Comparison of ENCODE assay signal across 18 mouse cellular contexts in genomic region chr4:136505426-136506215, GRCm38 (mm10). TPM values are rescaled to one million over a fixed set of nuclear protein-coding genes. Genes with fewer than 3 reads are reported as not detected.
DNase-seq lines count a peak whose midpoint lies in the region; ATAC-seq and TF ChIP-seq lines count a peak whose summit lies in the region.
"Had no signal": no experiment of that assay in that cellular context is flagged by ENCODE, and none has a peak within 500 bp of the region (broad histone marks: within the 10 kb centered on the region; RNA-seq: fewer than 3 reads in every experiment).

No protein-coding gene starts in this region.

- no peak overlapping the region for H3K9ac ChIP-seq in liver, embryonic 16.5 days (ENCODE audit: low read depth, low read length)
- no peak overlapping the region for H3K9ac ChIP-seq in liver, embryonic 12.5 days
- H3K9ac ChIP-seq: forebrain, postnatal 0 days; hindbrain, embryonic 13.5 days; liver, embryonic 13.5 days; neural tube, embryonic 13.5 days had no signal

- H3K9me3 ChIP-seq in liver, embryonic 16.5 days (replicated peaks; ENCODE audit: control insufficient read depth, low read length): no peaks in the 10 kb centered on the region
- H3K9me3 ChIP-seq in liver, embryonic 12.5 days (replicated peaks): no peaks in the 10 kb centered on the region
- H3K9me3 ChIP-seq: hindbrain, embryonic 13.5 days; liver, embryonic 13.5 days; neural tube, embryonic 13.5 days had no signal

- no peaks in the 10 kb centered on the region; the same call in 1 of the 2 replicates for H3K4me1 ChIP-seq in liver, embryonic 16.5 days (ENCODE audit: control insufficient read depth, low read depth, low read length)
- H3K4me1 ChIP-seq in liver, embryonic 12.5 days: peaks cover 7% of the 10 kb centered on the region; the same call in 1 of the 2 replicates
- peaks cover 4% of the 10 kb centered on the region for H3K4me1 ChIP-seq in embryonic fibroblast, embryonic 13.5 days (ENCODE audit: control insufficient read depth, insufficient read depth, low read length)
- H3K4me1 ChIP-seq: hindbrain, embryonic 13.5 days; neural tube, embryonic 13.5 days had no signal

- no peak for TF ChIP-seq CTCF in embryonic fibroblast, embryonic 13.5 days (IDR thresholded peaks at IDR 0.05; ENCODE audit: borderline replicate concordance, insufficient read depth, low read length)

- no peak overlapping the region for H3K27ac ChIP-seq in liver, embryonic 16.5 days (ENCODE audit: low read length)
- no peak overlapping the region for H3K27ac ChIP-seq in liver, embryonic 12.5 days
- H3K27ac ChIP-seq in embryonic fibroblast, embryonic 13.5 days (ENCODE audit: insufficient read depth, low read length): peak overlapping the region; percentile 81
- H3K27ac ChIP-seq: hindbrain, embryonic 13.5 days; layer of hippocampus, adult 2 months; liver, embryonic 13.5 days; neural tube, embryonic 13.5 days had no signal

- TF ChIP-seq POLR2A in embryonic fibroblast, embryonic 13.5 days (IDR thresholded peaks at IDR 0.05; ENCODE audit: low read depth, low read length): no peak

- DNase-seq in adrenal gland, adult 2 months: peak; percentile 14
- DNase-seq in adrenal gland, postnatal 14 days: no peak
- no peak for DNase-seq in spleen, postnatal 36 days (ENCODE audit: low spot score in 2 of 2)
- no peak for DNase-seq in adrenal gland, postnatal 10 days
- DNase-seq: adrenal gland, adult 8-10 months; cerebellum, postnatal 36 days; forebrain, postnatal 0 days; liver, embryonic 13.5 days; midbrain, embryonic 14.5 days; thymus, adult 2 months had no signal

- H3K36me3 ChIP-seq in liver, embryonic 16.5 days (ENCODE audit: control insufficient read depth, insufficient read depth): no peaks in the 10 kb centered on the region
- no peaks in the 10 kb centered on the region for H3K36me3 ChIP-seq in liver, embryonic 12.5 days
- H3K36me3 ChIP-seq: hindbrain, embryonic 13.5 days; liver, embryonic 13.5 days; neural tube, embryonic 13.5 days had no signal

- no peak overlapping the region for H3K4me2 ChIP-seq in liver, embryonic 16.5 days (ENCODE audit: low read depth, low read length)
- H3K4me2 ChIP-seq in liver, embryonic 12.5 days: no peak overlapping the region
- H3K4me2 ChIP-seq: hindbrain, embryonic 13.5 days; liver, embryonic 13.5 days; neural tube, embryonic 13.5 days had no signal

- ATAC-seq in liver, embryonic 16.5 days (ENCODE audit: low read depth): peak; percentile 53; the same call in 1 of the 2 replicates
- ATAC-seq in liver, embryonic 12.5 days: no peak
- peak; percentile 98 for ATAC-seq in megakaryocyte progenitor cell, adult 5-6 weeks (replicated peaks; ENCODE audit: poor library complexity)
- ATAC-seq: forebrain, postnatal 0 days; Patski had no signal

- no peaks in the 10 kb centered on the region for H3K27me3 ChIP-seq in liver, embryonic 16.5 days (ENCODE audit: control insufficient read depth, insufficient read depth, low read depth, low read length)
- H3K27me3 ChIP-seq in liver, embryonic 12.5 days (replicated peaks): no peaks in the 10 kb centered on the region
- H3K27me3 ChIP-seq: hindbrain, embryonic 13.5 days; liver, embryonic 13.5 days; neural tube, embryonic 13.5 days; Patski had no signal

- H3K4me3 ChIP-seq in liver, embryonic 16.5 days (ENCODE audit: low read depth, low read length): no peak overlapping the region
- no peak overlapping the region for H3K4me3 ChIP-seq in liver, embryonic 12.5 days
- H3K4me3 ChIP-seq in embryonic fibroblast, embryonic 13.5 days (ENCODE audit: insufficient read depth, low read length): no peak overlapping the region
- H3K4me3 ChIP-seq: hindbrain, embryonic 13.5 days; layer of hippocampus, adult 2 months; liver, embryonic 13.5 days; neural tube, embryonic 13.5 days had no signal

- WGBS in liver, embryonic 16.5 days (ENCODE audit: insufficient replicate concordance): 12% methylated on average over 2 of the region's 2 CpGs
- WGBS in liver, embryonic 12.5 days (ENCODE audit: insufficient replicate concordance): 24% methylated on average over 2 of the region's 2 CpGs

RNA-seq across cellular contexts. Expression of gene Luzp1, which starts 36.1 kb away (rescaled TPM):
- total RNA-seq in adrenal gland, adult 2 months (2021): 10 to 100 TPM; 29.3 to 37.1 TPM
- 3.9 and 4.4 TPM in 2 replicates for polyA plus RNA-seq in adrenal gland, adult 2 months (2012; rRNA removed)
- total RNA-seq in adrenal gland, postnatal 14 days (2021): 34.4 and 34.6 TPM in 2 replicates
- polyA plus RNA-seq in liver, embryonic 16.5 days (2015; fragmentation: Nextera tagmentation; extraction: Ambion mirVana): 12.0 and 13.2 TPM in 2 replicates
- polyA plus RNA-seq in liver, embryonic 12.5 days (2016; fragmentation: Nextera tagmentation; extraction: Ambion mirVana): 25.6 and 25.7 TPM in 2 replicates
- 58.5 and 59.4 TPM in 2 replicates for polyA plus RNA-seq in embryonic fibroblast, embryonic 13.5 days (2011; ENCODE audit: insufficient read length, low read depth, missing spikeins)
- 3.4 and 3.7 TPM in 2 replicates for total RNA-seq in megakaryocyte progenitor cell, adult 5-6 weeks (2015)
- total RNA-seq in megakaryocyte progenitor cell, adult 5-6 weeks (2017): 2.3 and 3.3 TPM in 2 replicates
- 10 to 100 TPM; 34.0 to 36.8 TPM for total RNA-seq in adrenal gland, postnatal 10 days (2021)

RNA-seq across cellular contexts. Expression of gene 6030445D17Rik, which starts 43.6 kb away (rescaled TPM):
- total RNA-seq in adrenal gland, adult 2 months (2021): not detected
- polyA plus RNA-seq in adrenal gland, adult 2 months (2012; rRNA removed): 0.18 and 0.36 TPM in 2 replicates
- 0.56 and 0.70 TPM in 2 replicates for total RNA-seq in adrenal gland, postnatal 14 days (2021)
- 0.05 and 0.11 TPM in 2 replicates for polyA plus RNA-seq in liver, embryonic 16.5 days (2015; fragmentation: Nextera tagmentation; extraction: Ambion mirVana)
- 0.10 TPM in 1 of 2 replicates, not detected in the other for polyA plus RNA-seq in liver, embryonic 12.5 days (2016; fragmentation: Nextera tagmentation; extraction: Ambion mirVana)
- not detected in 2 replicates for polyA plus RNA-seq in embryonic fibroblast, embryonic 13.5 days (2011; ENCODE audit: insufficient read length, low read depth, missing spikeins)
- not detected in 2 replicates for total RNA-seq in megakaryocyte progenitor cell, adult 5-6 weeks (2015)
- total RNA-seq in megakaryocyte progenitor cell, adult 5-6 weeks (2017): not detected in 2 replicates
- under 1 TPM; 0.24 to 0.39 TPM for total RNA-seq in adrenal gland, postnatal 10 days (2021)
- polyA plus RNA-seq: liver, embryonic 13.5 days had no signal
